Mouse (Mus musculus) bone marrow macrophage, adult 2 months (primary cell): ENCODE data around the gene Pdlim5. TPM values are rescaled to one million over a fixed set of nuclear protein-coding genes. Genes with fewer than 3 reads are reported as not detected.

ENCODE experiments used
- H3K27ac ChIP-seq: 2 replicates; pipeline ENCODE4 v1.5.1; 2012; ENCODE audit warnings: low read depth, low read length; ENCODE audit not compliant: insufficient read depth
- H3K4me1 ChIP-seq: 2 replicates; pipeline ENCODE4 v1.6.1; 2012; ENCODE audit warnings: low read length; ENCODE audit not compliant: control insufficient read depth, insufficient read depth
- H3K4me3 ChIP-seq: 2 replicates; pipeline ENCODE4 v1.5.1; 2012; ENCODE audit warnings: mild to moderate bottlenecking, low read length, moderate library complexity; ENCODE audit not compliant: insufficient read depth
- CTCF ChIP-seq: IDR thresholded peaks from 2 replicates; pipeline ENCODE4 v1.5.1; 2012; ENCODE audit warnings: low read depth, mild to moderate bottlenecking, low read length, moderate library complexity
- POLR2A ChIP-seq: IDR thresholded peaks from 2 replicates; pipeline ENCODE4 v1.6.1; 2012; ENCODE audit warnings: mild to moderate bottlenecking, low read depth, low read length, borderline replicate concordance
- polyA plus RNA-seq: library from polyadenylated mRNA; stranded (reverse); fragments of >200 nt; gene quantifications from 2 replicates; pipeline ENCODE4 v1.2.4, GENCODE M21; 2012; ENCODE audit not compliant: missing spikeins, insufficient read depth, insufficient read length

Pdlim5 gene
- polyA plus RNA-seq, 1 experiment = 64.9 TPM

DNA sequence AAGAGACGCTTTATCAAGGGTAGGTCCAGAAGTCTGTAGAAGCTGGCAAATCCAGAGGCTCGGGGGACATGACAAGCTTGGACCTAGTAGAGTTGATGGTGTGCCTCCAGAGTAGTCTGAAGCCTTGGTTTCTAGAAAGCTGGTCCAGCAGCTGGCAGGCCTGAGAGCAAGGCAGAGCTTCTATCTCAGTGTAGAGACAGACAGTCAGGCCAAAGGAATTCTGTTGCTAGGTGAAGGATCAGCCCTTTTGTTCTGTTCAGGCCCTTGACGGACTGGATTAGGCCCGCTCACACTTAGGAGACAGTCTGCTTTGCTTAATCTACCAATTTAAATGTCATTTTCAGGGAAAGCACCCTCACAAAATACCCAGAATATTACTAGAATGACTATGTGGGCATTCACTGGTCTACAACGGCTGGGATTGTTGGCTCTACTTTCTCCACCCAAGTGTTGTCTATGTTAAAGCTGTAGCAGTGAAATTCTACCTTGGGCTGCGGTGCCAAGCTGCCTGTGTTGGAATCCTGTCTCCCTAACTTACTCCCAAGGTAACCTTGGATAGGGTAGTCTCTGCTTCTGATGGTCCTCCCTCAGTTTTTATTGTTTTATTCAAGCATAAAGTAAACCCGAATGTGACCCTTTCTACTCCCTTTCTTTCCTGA lies 38.8 kb upstream of the Pdlim5 start:
- TF ChIP-seq POLR2A = no peak
- no peak for TF ChIP-seq CTCF
- H3K4me3 ChIP-seq = no peak overlapping the region
- no peaks in the 10 kb centered on the region for H3K4me1 ChIP-seq
- no peak overlapping the region for H3K27ac ChIP-seq

DNA sequence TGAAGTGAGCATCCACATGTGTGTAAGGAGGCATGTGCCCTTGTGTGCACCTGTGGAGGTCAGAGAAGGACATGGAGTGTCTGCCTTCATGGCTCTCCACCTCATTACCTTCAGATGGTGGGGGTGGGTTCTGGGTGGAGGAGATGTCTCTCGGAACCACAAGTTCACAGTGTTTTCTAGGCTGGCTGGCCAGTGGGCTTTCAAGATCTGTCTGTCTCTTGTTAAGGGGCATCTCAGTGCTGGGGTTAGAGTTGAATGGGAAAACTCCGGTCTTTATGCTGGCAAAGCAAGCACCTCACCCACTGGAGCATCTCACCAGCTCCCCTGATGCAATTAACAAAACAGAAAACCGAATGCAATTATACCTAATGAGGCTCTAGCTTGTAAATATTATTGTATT lies 36.0 kb upstream of the Pdlim5 start:
- Histone ChIP-seq H3K27ac (no peak overlapping the region), H3K4me3 (no peak overlapping the region), H3K4me1 (no peaks in the 10 kb centered on the region)
- no peak for TF ChIP-seq POLR2A
- TF ChIP-seq CTCF = no peak

- no peaks in the 10 kb centered on the region for H3K4me1 ChIP-seq
- H3K27ac ChIP-seq = no peak overlapping the region
- H3K4me3 ChIP-seq = no peak overlapping the region
- TF ChIP-seq CTCF (no peak), POLR2A (no peak)
Measured at GRCm38 (mm10) chr3:142430048-142430447, 34.6 kb upstream of the Pdlim5 start.

DNA sequence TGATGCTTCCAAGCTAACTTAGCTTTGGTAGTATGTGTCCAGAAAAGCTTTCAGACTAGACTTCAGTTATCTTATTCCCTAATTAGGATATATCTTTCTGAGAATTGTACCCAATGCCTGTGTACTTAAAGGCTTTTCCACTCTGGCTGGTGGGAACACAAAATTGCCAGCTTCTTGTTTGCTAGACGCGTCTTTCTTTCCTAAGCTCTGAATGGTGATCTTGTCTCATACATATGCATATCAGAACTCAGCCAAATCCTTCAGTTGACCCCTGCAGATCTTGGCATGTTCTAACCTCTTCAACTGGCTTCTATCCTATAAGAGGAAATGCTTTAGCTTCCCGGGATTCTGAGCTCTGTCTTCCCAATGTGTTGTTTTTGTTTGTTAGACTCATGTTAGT lies 31.3 kb upstream of the Pdlim5 start:
- TF ChIP-seq POLR2A = no peak
- no peak for TF ChIP-seq CTCF
- H3K27ac ChIP-seq = no peak overlapping the region

DNA sequence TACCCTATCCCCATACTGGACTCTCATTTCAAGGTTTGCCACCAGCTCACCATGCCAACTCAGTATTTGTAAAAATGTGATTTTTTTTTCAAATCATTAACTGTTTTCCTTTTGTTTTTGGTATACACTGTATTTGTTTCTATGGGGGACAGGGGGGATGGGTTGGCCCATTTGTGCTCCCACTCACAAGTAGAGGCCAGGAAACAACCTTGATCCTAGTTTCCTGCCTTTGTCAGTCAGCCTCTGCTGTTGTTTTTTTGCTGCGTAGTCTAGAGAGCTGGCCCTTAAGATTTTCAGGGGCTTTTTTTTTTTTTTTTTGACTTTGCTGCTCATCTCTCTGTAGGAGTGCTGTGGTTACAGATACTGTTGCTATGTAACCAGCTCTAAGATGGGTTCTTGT lies 28.6 kb upstream of the Pdlim5 start:
- no peak overlapping the region for H3K4me3 ChIP-seq
- no peak for TF ChIP-seq POLR2A
- H3K4me1 ChIP-seq = no peaks in the 10 kb centered on the region
- H3K27ac ChIP-seq = no peak overlapping the region

More for the DNA sequence above, 31.3 kb upstream of the Pdlim5 start:
- no peak overlapping the region for H3K4me3 ChIP-seq
- H3K4me1 ChIP-seq = no peaks in the 10 kb centered on the region

- Histone ChIP-seq H3K27ac (no peak overlapping the region), H3K4me1 (no peaks in the 10 kb centered on the region)
- no peak for TF ChIP-seq POLR2A
- no peak for TF ChIP-seq CTCF
Measured at GRCm38 (mm10) chr3:142423501-142423917, 28.0 kb upstream of the Pdlim5 start.

DNA sequence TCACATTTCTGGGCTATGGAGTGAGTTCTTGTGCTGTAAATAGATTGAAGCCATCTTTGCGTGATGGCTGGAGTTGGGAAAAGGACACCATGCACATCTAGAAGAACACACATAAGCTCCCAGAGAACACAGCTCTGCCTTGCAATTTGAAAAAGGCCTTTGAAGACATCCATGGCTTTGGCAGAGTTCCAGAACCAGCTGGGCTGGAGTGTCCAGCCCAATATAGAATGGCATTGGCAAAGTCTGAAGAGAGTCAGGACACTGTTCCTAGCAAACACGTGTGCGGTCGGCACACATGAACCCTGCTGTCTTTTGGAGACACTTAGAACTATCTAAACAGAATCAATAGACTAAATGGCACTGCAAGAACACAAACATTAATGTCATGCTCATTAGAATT lies 26.7 kb upstream of the Pdlim5 start:
- no peak for TF ChIP-seq CTCF
- no peak for TF ChIP-seq POLR2A
- Histone ChIP-seq H3K4me3 (no peak overlapping the region), H3K27ac (no peak overlapping the region), H3K4me1 (no peaks in the 10 kb centered on the region)

More at GRCm38 (mm10) chr3:142423501-142423917, 28.0 kb upstream of the Pdlim5 start:
- no peak overlapping the region for H3K4me3 ChIP-seq

- TF ChIP-seq CTCF = no peak
- no peak for TF ChIP-seq POLR2A
- no peak overlapping the region for H3K27ac ChIP-seq
- no peak overlapping the region for H3K4me3 ChIP-seq
- no peaks in the 10 kb centered on the region for H3K4me1 ChIP-seq
Measured at GRCm38 (mm10) chr3:142421470-142421869, 26.0 kb upstream of the Pdlim5 start.

- no peak overlapping the region for H3K4me3 ChIP-seq
- H3K27ac ChIP-seq = no peak overlapping the region
- H3K4me1 ChIP-seq = no peaks in the 10 kb centered on the region
- TF ChIP-seq POLR2A (no peak), CTCF (no peak)
Measured at GRCm38 (mm10) chr3:142417996-142418395, 22.5 kb upstream of the Pdlim5 start.

DNA sequence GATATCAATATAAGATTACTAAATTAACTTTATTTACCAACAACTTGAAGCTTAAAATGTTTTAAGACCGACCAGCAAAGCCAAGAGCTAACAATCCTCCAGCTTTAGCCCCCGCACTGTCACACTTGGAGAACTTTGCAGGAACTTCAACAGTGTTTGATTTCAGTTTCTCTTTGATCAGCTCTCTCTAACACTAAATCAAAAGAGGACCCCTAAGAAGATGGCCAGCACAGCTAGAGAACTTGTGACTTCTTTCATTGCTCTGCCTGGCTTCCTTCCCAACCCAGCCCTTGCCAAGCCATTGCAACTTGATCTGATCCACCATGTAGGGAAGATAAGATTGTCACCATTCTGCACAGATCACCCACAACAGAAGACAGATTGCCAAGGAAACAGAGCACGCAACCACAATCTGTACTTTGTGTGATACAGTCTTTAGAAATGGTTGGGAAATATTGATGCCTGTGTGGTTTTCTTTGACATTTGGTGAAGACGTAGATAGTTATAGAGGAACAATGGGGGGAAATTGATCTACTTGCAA lies 17.9 kb upstream of the Pdlim5 start:
- Histone ChIP-seq H3K4me1 (no peaks in the 10 kb centered on the region), H3K4me3 (no peak overlapping the region), H3K27ac (no peak overlapping the region)
- TF ChIP-seq POLR2A (no peak), CTCF (no peak)
